Mouse (Mus musculus): Measurements from ENCODE around the gene Gria1. TPM values are rescaled to one million over a fixed set of nuclear protein-coding genes. Genes with fewer than 3 reads are reported as not detected.

Gene Gria1
- polyA plus RNA-seq, 1 experiment: 0.04 TPM

DNA sequence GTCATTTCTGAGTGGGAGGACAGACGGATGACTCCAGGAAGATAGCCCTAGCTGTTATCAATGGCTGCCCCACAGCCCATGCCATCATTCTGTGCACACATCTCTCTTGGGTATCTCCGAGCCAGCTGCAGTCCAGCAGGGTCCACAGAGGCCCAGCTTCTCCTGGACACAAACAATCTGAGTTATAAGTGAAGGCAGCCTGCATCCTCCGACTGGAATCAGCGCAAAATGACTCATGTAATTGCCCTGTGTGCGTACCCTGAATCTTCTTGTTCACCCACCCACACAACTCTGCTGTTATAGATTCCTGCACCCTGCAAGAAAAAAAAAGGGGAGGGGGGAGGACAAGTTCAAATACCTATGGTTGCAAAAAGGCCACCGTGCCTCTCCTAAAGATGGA, 576 bp upstream of the Gria1 start:
- no peaks in the 10 kb centered on the region for H3K27me3 ChIP-seq (ENCODE audit: control insufficient read depth, insufficient read depth, insufficient read length)
- no peak for TF ChIP-seq MYOD1 (IDR thresholded peaks at IDR 0.05; ENCODE audit: control insufficient read depth in 1 of 3, insufficient read length in 2 of 3, low read depth in 2 of 3)
- no peak for TF ChIP-seq POLR2A (IDR thresholded peaks at IDR 0.05; ENCODE audit: insufficient read length, low read depth)
- TF ChIP-seq MYOG (IDR thresholded peaks at IDR 0.05; ENCODE audit: control insufficient read depth in 1 of 3, insufficient read depth in 1 of 3, insufficient read length in 2 of 3, low read depth in 2 of 3): no peak
- TF ChIP-seq MAX (IDR thresholded peaks at IDR 0.05; ENCODE audit: low read depth): no peak
- no peak for TF ChIP-seq SRF (IDR thresholded peaks at IDR 0.05; ENCODE audit: control insufficient read depth, insufficient read length, low read depth)
- no peak for TF ChIP-seq POLR2AphosphoS2 (IDR thresholded peaks at IDR 0.05; ENCODE audit: insufficient read length, low read depth)
- no peak for TF ChIP-seq USF1 (IDR thresholded peaks at IDR 0.05; ENCODE audit: low read depth)
- no peak for TF ChIP-seq E2F4 (IDR thresholded peaks at IDR 0.05; ENCODE audit: insufficient read depth)
- no peak for TF ChIP-seq TCF3 (IDR thresholded peaks at IDR 0.05; ENCODE audit: insufficient read length, low read depth)
- no peak for TF ChIP-seq TCF12 (IDR thresholded peaks at IDR 0.05; ENCODE audit: insufficient read depth, poor library complexity, severe bottlenecking)
- TF ChIP-seq CEBPB (IDR thresholded peaks at IDR 0.05; ENCODE audit: insufficient read depth, poor library complexity, severe bottlenecking): no peak
- TF ChIP-seq REST (IDR thresholded peaks at IDR 0.05; ENCODE audit: insufficient read depth, insufficient read length): no peak
- no peak overlapping the region for H3K4me3 ChIP-seq

DNA sequence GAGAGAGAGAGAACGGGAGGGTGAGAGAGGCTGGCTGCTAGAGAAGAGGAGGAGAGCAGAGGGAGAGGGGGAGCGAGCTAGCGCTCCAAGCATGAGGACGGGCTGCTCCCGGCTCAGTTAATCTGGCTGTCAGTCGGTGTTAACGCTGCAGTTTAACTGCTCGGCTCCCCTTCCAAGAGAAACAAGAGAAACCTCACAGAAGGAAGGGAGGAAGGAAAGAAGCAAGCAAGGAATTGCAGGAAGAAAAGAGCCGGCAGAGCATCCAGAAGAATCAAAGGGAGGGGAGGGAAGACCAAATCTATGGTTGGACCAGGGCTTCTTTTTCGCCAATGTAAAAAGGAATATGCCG, 478 bp downstream of the Gria1 start:
- H3K79me2 ChIP-seq (ENCODE audit: control insufficient read depth, insufficient read depth): no peaks in the 10 kb centered on the region

More for the DNA sequence above, 576 bp upstream of the Gria1 start:
- Histone ChIP-seq H3K36me3 (ENCODE audit: control insufficient read depth, insufficient read depth) (no peaks in the 10 kb centered on the region), H3K4me2 (ENCODE audit: low read depth) (peak overlapping the region; percentile 43), H3K79me2 (ENCODE audit: control insufficient read depth, insufficient read depth) (no peaks in the 10 kb centered on the region), H3ac (ENCODE audit: control insufficient read depth, insufficient read length) (no peak overlapping the region)

DNA sequence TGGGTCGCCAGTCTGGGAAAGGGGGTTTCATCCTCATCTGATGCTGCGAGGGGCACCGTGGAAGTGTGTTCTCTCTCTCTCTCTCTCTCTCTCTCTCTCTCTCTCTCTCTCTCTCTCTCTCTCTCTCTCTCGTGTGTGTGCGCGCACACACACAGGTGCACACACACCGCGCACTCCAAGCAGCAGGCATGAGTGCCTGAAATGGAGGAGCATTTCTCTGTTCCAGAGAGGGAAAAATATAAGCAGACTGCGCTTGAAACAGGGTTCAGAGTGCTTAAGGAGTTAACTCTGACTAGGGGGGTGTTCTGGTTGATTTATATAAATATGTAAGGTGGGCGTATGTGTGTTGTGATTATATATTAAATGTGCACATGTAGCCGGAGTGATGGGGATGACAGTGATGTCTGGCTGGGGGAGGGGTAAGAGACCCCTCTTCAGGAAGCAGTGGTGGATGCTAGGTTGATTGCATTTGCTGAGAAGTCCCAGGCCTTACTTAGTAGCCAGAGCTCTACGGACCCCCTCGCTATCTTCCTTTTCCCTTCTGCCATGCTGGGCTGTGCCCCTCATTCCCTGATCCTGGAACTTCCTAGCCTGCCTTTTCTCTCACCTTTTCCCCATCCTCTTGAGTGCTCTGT, 1.2 kb downstream of the Gria1 start:
- H3K4me3 ChIP-seq: no peak overlapping the region
- H3K36me3 ChIP-seq (ENCODE audit: control insufficient read depth, insufficient read depth): no peaks in the 10 kb centered on the region
- H3K27me3 ChIP-seq (ENCODE audit: control insufficient read depth, insufficient read depth, insufficient read length): no peaks in the 10 kb centered on the region
- TF ChIP-seq TCF12 (IDR thresholded peaks at IDR 0.05; ENCODE audit: insufficient read depth, poor library complexity, severe bottlenecking) (no peak), SRF (IDR thresholded peaks at IDR 0.05; ENCODE audit: control insufficient read depth, insufficient read length, low read depth) (no peak), USF1 (IDR thresholded peaks at IDR 0.05; ENCODE audit: low read depth) (no peak), MYOD1 (IDR thresholded peaks at IDR 0.05; ENCODE audit: control insufficient read depth in 1 of 3, insufficient read length in 2 of 3, low read depth in 2 of 3) (no peak), MAX (IDR thresholded peaks at IDR 0.05; ENCODE audit: low read depth) (no peak), MYOG (IDR thresholded peaks at IDR 0.05; ENCODE audit: control insufficient read depth in 1 of 3, insufficient read depth in 1 of 3, insufficient read length in 2 of 3, low read depth in 2 of 3) (no peak), POLR2AphosphoS2 (IDR thresholded peaks at IDR 0.05; ENCODE audit: insufficient read length, low read depth) (no peak), REST (IDR thresholded peaks at IDR 0.05; ENCODE audit: insufficient read depth, insufficient read length) (no peak), E2F4 (IDR thresholded peaks at IDR 0.05; ENCODE audit: insufficient read depth) (no peak), TCF3 (IDR thresholded peaks at IDR 0.05; ENCODE audit: insufficient read length, low read depth) (no peak), CEBPB (IDR thresholded peaks at IDR 0.05; ENCODE audit: insufficient read depth, poor library complexity, severe bottlenecking) (no peak), POLR2A (IDR thresholded peaks at IDR 0.05; ENCODE audit: insufficient read length, low read depth) (no peak)
- no peak overlapping the region for H3K4me2 ChIP-seq (ENCODE audit: low read depth)
- H3K79me2 ChIP-seq (ENCODE audit: control insufficient read depth, insufficient read depth): no peaks in the 10 kb centered on the region
- no peak overlapping the region for H3ac ChIP-seq (ENCODE audit: control insufficient read depth, insufficient read length)

More for the DNA sequence above, 478 bp downstream of the Gria1 start:
- no peak for TF ChIP-seq POLR2AphosphoS2 (IDR thresholded peaks at IDR 0.05; ENCODE audit: insufficient read length, low read depth)
- no peak for TF ChIP-seq MAX (IDR thresholded peaks at IDR 0.05; ENCODE audit: low read depth)
- no peak for TF ChIP-seq USF1 (IDR thresholded peaks at IDR 0.05; ENCODE audit: low read depth)
- TF ChIP-seq POLR2A (IDR thresholded peaks at IDR 0.05; ENCODE audit: insufficient read length, low read depth): no peak
- TF ChIP-seq MYOG (IDR thresholded peaks at IDR 0.05; ENCODE audit: control insufficient read depth in 1 of 3, insufficient read depth in 1 of 3, insufficient read length in 2 of 3, low read depth in 2 of 3): no peak
- no peak for TF ChIP-seq REST (IDR thresholded peaks at IDR 0.05; ENCODE audit: insufficient read depth, insufficient read length)
- TF ChIP-seq CEBPB (IDR thresholded peaks at IDR 0.05; ENCODE audit: insufficient read depth, poor library complexity, severe bottlenecking): no peak
- no peak for TF ChIP-seq SRF (IDR thresholded peaks at IDR 0.05; ENCODE audit: control insufficient read depth, insufficient read length, low read depth)
- no peak for TF ChIP-seq TCF12 (IDR thresholded peaks at IDR 0.05; ENCODE audit: insufficient read depth, poor library complexity, severe bottlenecking)
- TF ChIP-seq E2F4 (IDR thresholded peaks at IDR 0.05; ENCODE audit: insufficient read depth): no peak
- TF ChIP-seq MYOD1 (IDR thresholded peaks at IDR 0.05; ENCODE audit: control insufficient read depth in 1 of 3, insufficient read length in 2 of 3, low read depth in 2 of 3): no peak
- no peak for TF ChIP-seq TCF3 (IDR thresholded peaks at IDR 0.05; ENCODE audit: insufficient read length, low read depth)
- no peak overlapping the region for H3K4me3 ChIP-seq
- no peaks in the 10 kb centered on the region for H3K27me3 ChIP-seq (ENCODE audit: control insufficient read depth, insufficient read depth, insufficient read length)
- no peaks in the 10 kb centered on the region for H3K36me3 ChIP-seq (ENCODE audit: control insufficient read depth, insufficient read depth)
- peak overlapping the region; percentile 43 for H3K4me2 ChIP-seq (ENCODE audit: low read depth)
- no peak overlapping the region for H3ac ChIP-seq (ENCODE audit: control insufficient read depth, insufficient read length)

DNA sequence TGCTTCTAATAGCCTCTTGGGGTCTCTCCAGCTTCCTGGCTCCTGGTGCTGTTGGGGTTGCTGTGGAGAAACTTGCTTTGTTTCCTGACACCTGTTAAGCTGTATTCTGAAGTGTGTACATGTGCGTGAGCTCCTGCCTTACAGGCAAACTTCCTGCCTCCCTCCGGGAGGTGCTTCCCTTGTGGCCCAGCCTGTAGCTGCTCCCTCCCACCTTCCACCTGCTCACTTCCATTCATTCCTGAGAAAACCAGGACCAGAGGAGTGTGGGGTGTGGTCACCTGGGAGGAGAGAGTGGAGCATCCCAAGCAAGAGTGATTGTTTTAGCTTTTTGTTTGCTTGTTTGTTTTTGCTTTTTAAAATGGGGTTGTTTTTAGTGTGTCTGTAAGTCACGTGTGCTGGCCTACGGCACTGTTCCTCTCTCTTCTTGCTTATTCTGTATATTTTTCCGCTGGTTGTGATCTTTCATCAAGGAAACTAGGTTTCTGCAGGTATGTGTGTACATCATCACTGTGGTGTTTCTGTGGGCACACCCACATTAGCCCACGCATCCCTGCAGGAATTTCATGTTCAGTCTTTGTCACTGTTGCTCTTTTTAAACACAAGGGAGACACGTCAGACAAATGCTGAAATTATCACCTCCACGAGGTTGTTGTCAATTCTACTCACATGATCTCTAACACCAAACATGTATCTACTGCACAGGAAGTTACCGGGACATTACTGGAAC, 2.4 kb downstream of the Gria1 start:
- TF ChIP-seq MAX (IDR thresholded peaks at IDR 0.05; ENCODE audit: low read depth) (no peak), REST (IDR thresholded peaks at IDR 0.05; ENCODE audit: insufficient read depth, insufficient read length) (no peak), TCF3 (IDR thresholded peaks at IDR 0.05; ENCODE audit: insufficient read length, low read depth) (no peak), POLR2A (IDR thresholded peaks at IDR 0.05; ENCODE audit: insufficient read length, low read depth) (no peak), MYOD1 (IDR thresholded peaks at IDR 0.05; ENCODE audit: control insufficient read depth in 1 of 3, insufficient read length in 2 of 3, low read depth in 2 of 3) (no peak), CEBPB (IDR thresholded peaks at IDR 0.05; ENCODE audit: insufficient read depth, poor library complexity, severe bottlenecking) (no peak), SRF (IDR thresholded peaks at IDR 0.05; ENCODE audit: control insufficient read depth, insufficient read length, low read depth) (no peak), USF1 (IDR thresholded peaks at IDR 0.05; ENCODE audit: low read depth) (no peak), E2F4 (IDR thresholded peaks at IDR 0.05; ENCODE audit: insufficient read depth) (no peak), MYOG (IDR thresholded peaks at IDR 0.05; ENCODE audit: control insufficient read depth in 1 of 3, insufficient read depth in 1 of 3, insufficient read length in 2 of 3, low read depth in 2 of 3) (no peak), POLR2AphosphoS2 (IDR thresholded peaks at IDR 0.05; ENCODE audit: insufficient read length, low read depth) (no peak), TCF12 (IDR thresholded peaks at IDR 0.05; ENCODE audit: insufficient read depth, poor library complexity, severe bottlenecking) (no peak)
- Histone ChIP-seq H3K4me2 (ENCODE audit: low read depth) (no peak overlapping the region), H3K4me3 (no peak overlapping the region), H3K36me3 (ENCODE audit: control insufficient read depth, insufficient read depth) (no peaks in the 10 kb centered on the region), H3ac (ENCODE audit: control insufficient read depth, insufficient read length) (no peak overlapping the region), H3K27me3 (ENCODE audit: control insufficient read depth, insufficient read depth, insufficient read length) (no peaks in the 10 kb centered on the region), H3K79me2 (ENCODE audit: control insufficient read depth, insufficient read depth) (no peaks in the 10 kb centered on the region)
